Mouse (Mus musculus): ENCODE measurements around the gene Nrp1. TPM values are rescaled to one million over a fixed set of nuclear protein-coding genes. Genes with fewer than 3 reads are reported as not detected.

Nrp1 gene
- polyA plus RNA-seq (2016; fragmentation: Nextera tagmentation; extraction: Ambion mirVana): 15.8 and 17.7 TPM in 2 replicates

GRCm38 (mm10) chr8:128358406-128358755 lies at the start of gene Nrp1:
Nrp1 (plus strand) TSS chr8:128358604.
- no peaks in the 10 kb centered on the region for H3K9me3 ChIP-seq
- peaks cover 68% of the 10 kb centered on the region for H3K4me1 ChIP-seq
- peak within 1 kb of the TSS; percentile 81 for H3K27ac ChIP-seq
- peak; percentile 52 for DNase-seq (ENCODE audit: extremely low spot score, low spot score)
- WGBS: under 1% methylated on average over 21 of the region's 21 CpGs
- H3K4me3 ChIP-seq: peak within 1 kb of the TSS; percentile 59
- no peaks in the 10 kb centered on the region for H3K36me3 ChIP-seq (replicated peaks)
- H3K27me3 ChIP-seq (ENCODE audit: poor library complexity, severe bottlenecking): peaks cover 74% of the 10 kb centered on the region

GRCm38 (mm10) chr8:128320797-128321196 lies 37.6 kb upstream of the Nrp1 start:
- Histone ChIP-seq H3K4me1 (no peaks in the 10 kb centered on the region), H3K9me3 (no peaks in the 10 kb centered on the region), H3K27ac (no peak overlapping the region), H3K36me3 (replicated peaks) (no peaks in the 10 kb centered on the region), H3K4me3 (no peak overlapping the region), H3K27me3 (ENCODE audit: poor library complexity, severe bottlenecking) (no peaks in the 10 kb centered on the region)
- WGBS: 93% methylated on average over 2 of the region's 2 CpGs
- DNase-seq (ENCODE audit: extremely low spot score, low spot score): no peak

- H3K36me3 ChIP-seq (replicated peaks): no peaks in the 10 kb centered on the region
- H3K27ac ChIP-seq: no peak overlapping the region
- 85% methylated on average over 1 of the region's 1 CpGs for WGBS
- no peaks in the 10 kb centered on the region for H3K27me3 ChIP-seq (ENCODE audit: poor library complexity, severe bottlenecking)
- peaks cover 4% of the 10 kb centered on the region; the same call in 1 of the 2 replicates for H3K4me1 ChIP-seq
- H3K9me3 ChIP-seq: no peaks in the 10 kb centered on the region
- H3K4me3 ChIP-seq: no peak overlapping the region
- no peak for DNase-seq (ENCODE audit: extremely low spot score, low spot score)
Observed at GRCm38 (mm10) chr8:128327281-128327680, 31.1 kb upstream of the Nrp1 start.

- H3K27me3 ChIP-seq (ENCODE audit: poor library complexity, severe bottlenecking): no peaks in the 10 kb centered on the region
Observed at GRCm38 (mm10) chr8:128327922-128328321, 30.5 kb upstream of the Nrp1 start.

GRCm38 (mm10) chr8:128329502-128329901 lies 28.9 kb upstream of the Nrp1 start:
- WGBS: 91% methylated on average over 3 of the region's 3 CpGs
- DNase-seq (ENCODE audit: extremely low spot score, low spot score): no peak
- no peaks in the 10 kb centered on the region for H3K36me3 ChIP-seq (replicated peaks)
- no peak overlapping the region for H3K27ac ChIP-seq
- no peaks in the 10 kb centered on the region for H3K27me3 ChIP-seq (ENCODE audit: poor library complexity, severe bottlenecking)
- H3K9me3 ChIP-seq: no peaks in the 10 kb centered on the region
- peaks cover 4% of the 10 kb centered on the region; the same call in 1 of the 2 replicates for H3K4me1 ChIP-seq
- H3K4me3 ChIP-seq: no peak overlapping the region

More at GRCm38 (mm10) chr8:128327922-128328321, 30.5 kb upstream of the Nrp1 start:
- DNase-seq (ENCODE audit: extremely low spot score, low spot score): no peak
- Histone ChIP-seq H3K4me3 (no peak overlapping the region), H3K27ac (no peak overlapping the region), H3K9me3 (no peaks in the 10 kb centered on the region), H3K4me1 (peaks cover 4% of the 10 kb centered on the region; the same call in 1 of the 2 replicates), H3K36me3 (replicated peaks) (no peaks in the 10 kb centered on the region)
- WGBS: 31% methylated on average over 2 of the region's 2 CpGs

GRCm38 (mm10) chr8:128335976-128336375 lies 22.4 kb upstream of the Nrp1 start:
- H3K36me3 ChIP-seq (replicated peaks): no peaks in the 10 kb centered on the region
- 92% methylated on average over 3 of the region's 3 CpGs for WGBS
- H3K27ac ChIP-seq: no peak overlapping the region
- H3K27me3 ChIP-seq (ENCODE audit: poor library complexity, severe bottlenecking): no peaks in the 10 kb centered on the region
- no peaks in the 10 kb centered on the region for H3K9me3 ChIP-seq
- no peak overlapping the region for H3K4me3 ChIP-seq
- no peak for DNase-seq (ENCODE audit: extremely low spot score, low spot score)
- H3K4me1 ChIP-seq: no peaks in the 10 kb centered on the region

- Histone ChIP-seq H3K4me1 (no peaks in the 10 kb centered on the region), H3K4me3 (no peak overlapping the region), H3K36me3 (replicated peaks) (no peaks in the 10 kb centered on the region), H3K27ac (no peak overlapping the region), H3K27me3 (ENCODE audit: poor library complexity, severe bottlenecking) (no peaks in the 10 kb centered on the region), H3K9me3 (no peaks in the 10 kb centered on the region)
- no peak for DNase-seq (ENCODE audit: extremely low spot score, low spot score)
Observed at GRCm38 (mm10) chr8:128338951-128339350, 19.5 kb upstream of the Nrp1 start.

GRCm38 (mm10) chr8:128339521-128339920 lies 18.9 kb upstream of the Nrp1 start:
- DNase-seq (ENCODE audit: extremely low spot score, low spot score): no peak
- H3K36me3 ChIP-seq (replicated peaks): no peaks in the 10 kb centered on the region
- H3K9me3 ChIP-seq: no peaks in the 10 kb centered on the region
- H3K27me3 ChIP-seq (ENCODE audit: poor library complexity, severe bottlenecking): no peaks in the 10 kb centered on the region
- no peak overlapping the region for H3K4me3 ChIP-seq
- 92% methylated on average over 3 of the region's 3 CpGs for WGBS
- no peak overlapping the region for H3K27ac ChIP-seq
- no peaks in the 10 kb centered on the region for H3K4me1 ChIP-seq

- no peak for DNase-seq (ENCODE audit: extremely low spot score, low spot score)
- Histone ChIP-seq H3K36me3 (replicated peaks) (no peaks in the 10 kb centered on the region), H3K4me3 (no peak overlapping the region)
Observed at GRCm38 (mm10) chr8:128350405-128350804, 8.0 kb upstream of the Nrp1 start.

GRCm38 (mm10) chr8:128351211-128351610 lies 7.2 kb upstream of the Nrp1 start:
- H3K27ac ChIP-seq: no peak overlapping the region
- H3K27me3 ChIP-seq (ENCODE audit: poor library complexity, severe bottlenecking): peaks cover 15% of the 10 kb centered on the region
- DNase-seq (ENCODE audit: extremely low spot score, low spot score): no peak
- no peak overlapping the region for H3K4me3 ChIP-seq
- no peaks in the 10 kb centered on the region for H3K36me3 ChIP-seq (replicated peaks)
- no peaks in the 10 kb centered on the region for H3K9me3 ChIP-seq
- peaks cover 4% of the 10 kb centered on the region for H3K4me1 ChIP-seq

More at GRCm38 (mm10) chr8:128350405-128350804, 8.0 kb upstream of the Nrp1 start:
- H3K4me1 ChIP-seq: peaks cover 4% of the 10 kb centered on the region
- H3K27ac ChIP-seq: no peak overlapping the region
- no peaks in the 10 kb centered on the region for H3K9me3 ChIP-seq
- H3K27me3 ChIP-seq (ENCODE audit: poor library complexity, severe bottlenecking): peaks cover 7% of the 10 kb centered on the region

- 87% methylated on average over 2 of the region's 2 CpGs for WGBS
- Histone ChIP-seq H3K9me3 (no peaks in the 10 kb centered on the region), H3K4me1 (peaks cover 16% of the 10 kb centered on the region), H3K27ac (no peak overlapping the region), H3K4me3 (no peak overlapping the region), H3K36me3 (replicated peaks) (no peaks in the 10 kb centered on the region), H3K27me3 (ENCODE audit: poor library complexity, severe bottlenecking) (peaks cover 30% of the 10 kb centered on the region)
- DNase-seq (ENCODE audit: extremely low spot score, low spot score): no peak
Observed at GRCm38 (mm10) chr8:128352821-128353220, 5.6 kb upstream of the Nrp1 start.

GRCm38 (mm10) chr8:128353999-128354398 lies 4.4 kb upstream of the Nrp1 start:
- Histone ChIP-seq H3K4me3 (no peak overlapping the region), H3K4me1 (peaks cover 28% of the 10 kb centered on the region), H3K9me3 (no peaks in the 10 kb centered on the region), H3K36me3 (replicated peaks) (no peaks in the 10 kb centered on the region), H3K27ac (no peak overlapping the region), H3K27me3 (ENCODE audit: poor library complexity, severe bottlenecking) (peaks cover 40% of the 10 kb centered on the region)
- no peak for DNase-seq (ENCODE audit: extremely low spot score, low spot score)
- 22% methylated on average over 1 of the region's 1 CpGs for WGBS

- Histone ChIP-seq H3K4me1 (peaks cover 37% of the 10 kb centered on the region), H3K27ac (no peak overlapping the region), H3K27me3 (ENCODE audit: poor library complexity, severe bottlenecking) (peaks cover 43% of the 10 kb centered on the region), H3K9me3 (no peaks in the 10 kb centered on the region), H3K4me3 (no peak overlapping the region), H3K36me3 (replicated peaks) (no peaks in the 10 kb centered on the region)
- 90% methylated on average over 1 of the region's 1 CpGs for WGBS
- no peak for DNase-seq (ENCODE audit: extremely low spot score, low spot score)
Observed at GRCm38 (mm10) chr8:128355091-128355490, 3.3 kb upstream of the Nrp1 start.

- WGBS: 81% methylated on average over 5 of the region's 5 CpGs
- H3K27me3 ChIP-seq (ENCODE audit: poor library complexity, severe bottlenecking): peaks cover 54% of the 10 kb centered on the region
- H3K27ac ChIP-seq: no peak overlapping the region
- no peaks in the 10 kb centered on the region for H3K9me3 ChIP-seq
- no peak for DNase-seq (ENCODE audit: extremely low spot score, low spot score)
- H3K4me3 ChIP-seq: no peak overlapping the region
- H3K36me3 ChIP-seq (replicated peaks): no peaks in the 10 kb centered on the region
- H3K4me1 ChIP-seq: peaks cover 48% of the 10 kb centered on the region
Observed at GRCm38 (mm10) chr8:128356170-128356569, 2.2 kb upstream of the Nrp1 start.
